Mouse (Mus musculus) thymus, postnatal 0 days (tissue): ENCODE data around the gene Adamts9. TPM values are rescaled to one million over a fixed set of nuclear protein-coding genes. Genes with fewer than 3 reads are reported as not detected.

Experiments
- DNase-seq: peaks from one replicate; pipeline ENCODE4 v3.0.0-alpha.2; 2015; ENCODE audit warnings: low spot score
- polyA plus RNA-seq: library from polyadenylated mRNA; unstranded; fragments of >200 nt; fragmentation: Nextera tagmentation; extraction: Ambion mirVana; gene quantifications from 2 replicates; pipeline ENCODE4 v1.2.1, GENCODE M21; 2015

The Adamts9 gene
- polyA plus RNA-seq, result 1.3 and 1.5 TPM in 2 replicates

GRCm38 (mm10) chr6:92943057-92943781 lies at the start of gene Adamts9:
Adamts9 (minus strand) TSS chr6:92943492.
- DNase-seq, result no peak

- DNase-seq, result no peak
Observed at GRCm38 (mm10) chr6:92991616-92992015, 48.3 kb upstream of the Adamts9 start.

- DNase-seq, result no peak
Observed at GRCm38 (mm10) chr6:92988620-92988998, 45.3 kb upstream of the Adamts9 start.

GRCm38 (mm10) chr6:92987846-92988619 lies 44.7 kb upstream of the Adamts9 start:
- no peak for DNase-seq

- DNase-seq, result no peak
Observed at GRCm38 (mm10) chr6:92987366-92987765, 44.1 kb upstream of the Adamts9 start.

- DNase-seq, result no peak
Observed at GRCm38 (mm10) chr6:92983421-92983820, 40.1 kb upstream of the Adamts9 start.

GRCm38 (mm10) chr6:92981451-92982186 lies 38.3 kb upstream of the Adamts9 start:
- no peak for DNase-seq

GRCm38 (mm10) chr6:92973340-92973739 lies 30.0 kb upstream of the Adamts9 start:
- no peak for DNase-seq

GRCm38 (mm10) chr6:92968718-92969117 lies 25.4 kb upstream of the Adamts9 start:
- no peak for DNase-seq

GRCm38 (mm10) chr6:92968216-92968615 lies 24.9 kb upstream of the Adamts9 start:
- no peak for DNase-seq

- no peak for DNase-seq
Observed at GRCm38 (mm10) chr6:92962966-92963365, 19.7 kb upstream of the Adamts9 start.

- no peak for DNase-seq
Observed at GRCm38 (mm10) chr6:92960997-92961396, 17.7 kb upstream of the Adamts9 start.

GRCm38 (mm10) chr6:92959416-92959815 lies 16.1 kb upstream of the Adamts9 start:
- no peak for DNase-seq

- DNase-seq, result no peak
Observed at GRCm38 (mm10) chr6:92947337-92948042, 4.2 kb upstream of the Adamts9 start.

- no peak for DNase-seq
Observed at GRCm38 (mm10) chr6:92944711-92945110, 1.4 kb upstream of the Adamts9 start.

GRCm38 (mm10) chr6:92944048-92944685 lies 875 bp upstream of the Adamts9 start:
- no peak for DNase-seq

- DNase-seq, result no peak
Observed at GRCm38 (mm10) chr6:92941756-92942420, 1.4 kb downstream of the Adamts9 start.

- no peak for DNase-seq
Observed at GRCm38 (mm10) chr6:92941281-92941731, 2.0 kb downstream of the Adamts9 start.

- DNase-seq, result no peak
Observed at GRCm38 (mm10) chr6:92940191-92941131, 2.8 kb downstream of the Adamts9 start.
